Mouse (Mus musculus) heart, embryonic 16.5 days (tissue): ENCODE data around the gene Rps11. TPM values are rescaled to one million over a fixed set of nuclear protein-coding genes. Genes with fewer than 3 reads are reported as not detected.
"Not testable (repeated sequence)": the region's sequence is repeated elsewhere in the genome, so short reads cannot be mapped to it uniquely, and the experiment has no call there.

Experiments used
- ATAC-seq: fragments of 200-750 bp; cut with Nextera tagmentation; replicated peaks from 2 replicates; pipeline ENCODE4 v1.8.0; 2017; ENCODE audit warnings: moderate number of reproducible peaks; ENCODE audit not compliant: insufficient read depth, low FRiP score; ENCODE audit errors: extremely low read depth
- H3K27ac ChIP-seq: fragments of 300-500 bp; sonication (generic); 2 replicates; pipeline ENCODE4 v1.5.1; 2014; ENCODE audit warnings: mild to moderate bottlenecking, low read length, control low read depth, moderate library complexity
- H3K27me3 ChIP-seq: fragments of 300-500 bp; sonication (generic); 2 replicates; pipeline ENCODE4 v1.6.1; 2014; ENCODE audit warnings: low read length, mixed read lengths; ENCODE audit not compliant: control insufficient read depth, insufficient read depth
- H3K36me3 ChIP-seq: fragments of 300-500 bp; sonication (generic); 2 replicates; pipeline ENCODE4 v1.6.1; 2014; ENCODE audit not compliant: control insufficient read depth, insufficient read depth
- H3K4me1 ChIP-seq: fragments of 300-500 bp; sonication (generic); 2 replicates; pipeline ENCODE4 v1.6.1; 2014; ENCODE audit warnings: low read length, mixed read lengths; ENCODE audit not compliant: control insufficient read depth, insufficient read depth
- H3K4me2 ChIP-seq: fragments of 300-500 bp; sonication (generic); 2 replicates; pipeline ENCODE4 v1.6.1; 2014; ENCODE audit warnings: low read depth, mild to moderate bottlenecking, control low read depth, low read length
- H3K4me3 ChIP-seq: fragments of 300-500 bp; sonication (generic); 2 replicates; pipeline ENCODE4 v1.5.1; 2014; ENCODE audit warnings: mild to moderate bottlenecking, control low read depth, low read length
- H3K9ac ChIP-seq: fragments of 300-500 bp; sonication (generic); 2 replicates; pipeline ENCODE4 v1.6.1; 2014; ENCODE audit warnings: low read length, control low read depth
- H3K9me3 ChIP-seq: fragments of 300-500 bp; sonication (generic); replicated peaks from 2 replicates; pipeline ENCODE4 v1.6.1; 2016; ENCODE audit warnings: low read length; ENCODE audit not compliant: control insufficient read depth
- WGBS: fragments of 180-500 bp; shearing (Covaris S2); extraction: QIAGEN DNeasy Blood & Tissue Kit; methylation state at CpG from one replicate; pipeline ENCODE4 v1.1.7; 2014; 5-methylcytosine and 5-hydroxymethylcytosine counted together
- polyA plus RNA-seq: library from polyadenylated mRNA; unstranded; fragments of >200 nt; fragmentation: Nextera tagmentation; extraction: Ambion mirVana; gene quantifications from 2 replicates; pipeline ENCODE4 v1.2.1, GENCODE M21; 2015

The Rps11 gene
- polyA plus RNA-seq, 1 experiment from 2014 or later: 812 TPM

- Histone ChIP-seq H3K4me2 (peak overlapping the region; percentile 35; the same call in 1 of the 2 replicates), H3K9ac (peak overlapping the region; percentile 51)
Observed at GRCm38 (mm10) chr7:45121966-45122365, 2.3 kb downstream of the Rps11 start.

GRCm38 (mm10) chr7:45121404-45121803 lies 2.8 kb downstream of the Rps11 start:
- Histone ChIP-seq H3K27me3 (no peaks in the 10 kb centered on the region), H3K4me1 (peaks cover 33% of the 10 kb centered on the region), H3K27ac (peak overlapping the region; percentile 56), H3K36me3 (peaks cover 44% of the 10 kb centered on the region), H3K9me3 (no peaks in the 10 kb centered on the region), H3K4me2 (peak overlapping the region; percentile 35; the same call in 1 of the 2 replicates), H3K4me3 (peak overlapping the region; percentile 19; the same call in 1 of the 2 replicates), H3K9ac (peak overlapping the region; percentile 51; the same call in 1 of the 2 replicates)
- WGBS: 51% methylated on average over 8 of the region's 8 CpGs
- ATAC-seq: no peak

More at GRCm38 (mm10) chr7:45121966-45122365, 2.3 kb downstream of the Rps11 start:
- no peak for ATAC-seq
- Histone ChIP-seq H3K27me3 (no peaks in the 10 kb centered on the region), H3K27ac (peak overlapping the region; percentile 46), H3K4me3 (peak overlapping the region; percentile 19; the same call in 1 of the 2 replicates), H3K4me1 (peaks cover 38% of the 10 kb centered on the region), H3K9me3 (no peaks in the 10 kb centered on the region), H3K36me3 (peaks cover 49% of the 10 kb centered on the region)

GRCm38 (mm10) chr7:45119780-45120709 lies 4.2 kb downstream of the Rps11 start:
- Histone ChIP-seq H3K27me3 (no peaks in the 10 kb centered on the region), H3K9me3 (no peaks in the 10 kb centered on the region), H3K27ac (no peak overlapping the region), H3K4me2 (no peak overlapping the region), H3K4me3 (no peak overlapping the region), H3K36me3 (peaks cover 30% of the 10 kb centered on the region), H3K4me1 (peaks cover 28% of the 10 kb centered on the region), H3K9ac (no peak overlapping the region)
- 79% methylated on average over 5 of the region's 5 CpGs for WGBS
- no peak for ATAC-seq

DNA sequence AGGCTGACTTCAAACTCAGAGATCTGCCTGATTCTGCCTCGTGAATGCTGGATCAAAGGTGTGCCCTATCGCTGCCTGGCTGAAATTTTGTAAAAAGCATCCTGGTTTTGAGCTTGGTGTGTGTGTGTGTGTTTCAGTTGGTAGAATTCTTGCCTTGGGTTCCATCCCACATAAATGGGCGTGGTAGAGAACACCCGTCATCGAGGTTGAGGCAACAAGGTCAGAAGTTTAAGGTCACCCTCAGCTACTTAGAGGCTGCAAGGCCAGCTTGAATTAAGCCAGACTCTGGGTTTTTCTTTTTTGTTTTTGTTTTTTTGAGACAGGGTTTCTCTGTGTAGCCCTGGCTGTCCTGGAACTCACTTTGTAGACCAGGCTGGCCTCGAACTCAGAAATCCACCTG lies 5.9 kb downstream of the Rps11 start:
- Histone ChIP-seq H3K27ac (no peak overlapping the region), H3K4me2 (no peak overlapping the region), H3K9me3 (no peaks in the 10 kb centered on the region), H3K9ac (no peak overlapping the region), H3K36me3 (peaks cover 29% of the 10 kb centered on the region), H3K27me3 (no peaks in the 10 kb centered on the region), H3K4me3 (no peak overlapping the region), H3K4me1 (peaks cover 23% of the 10 kb centered on the region)
- no peak for ATAC-seq
- WGBS: 87% methylated on average over 6 of the region's 6 CpGs

GRCm38 (mm10) chr7:45117566-45117965 lies 6.7 kb downstream of the Rps11 start:
- Histone ChIP-seq H3K4me3 (no peak overlapping the region), H3K36me3 (peaks cover 22% of the 10 kb centered on the region), H3K4me1 (peaks cover 15% of the 10 kb centered on the region), H3K27ac (no peak overlapping the region), H3K9ac (no peak overlapping the region), H3K9me3 (no peaks in the 10 kb centered on the region), H3K4me2 (no peak overlapping the region), H3K27me3 (no peaks in the 10 kb centered on the region)
- no peak for ATAC-seq
- 77% methylated on average over 8 of the region's 8 CpGs for WGBS

DNA sequence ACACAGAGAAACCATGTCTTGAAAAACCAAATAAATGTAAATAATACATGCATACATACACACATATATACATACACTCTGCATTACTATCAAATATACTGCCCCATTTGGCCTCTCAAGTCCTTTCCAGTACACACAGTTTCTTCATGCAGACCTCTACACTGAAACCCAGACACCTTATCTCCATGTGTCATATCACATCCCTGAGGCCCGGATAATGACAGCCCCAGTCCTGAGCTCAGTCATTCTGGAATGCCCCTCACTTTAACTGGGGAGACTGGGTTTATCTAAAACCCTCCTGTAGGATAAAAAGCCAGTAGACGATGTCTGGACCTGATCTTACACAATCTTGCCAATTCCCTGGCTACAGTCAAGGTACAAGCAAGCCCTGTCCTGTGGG lies 10.8 kb downstream of the Rps11 start:
- H3K4me3 ChIP-seq: no peak overlapping the region
- H3K36me3 ChIP-seq: no peaks in the 10 kb centered on the region
- H3K4me2 ChIP-seq: no peak overlapping the region
- H3K4me1 ChIP-seq: no peaks in the 10 kb centered on the region; the same call in 1 of the 2 replicates
- no peak overlapping the region for H3K27ac ChIP-seq
- H3K9ac ChIP-seq: no peak overlapping the region
- H3K9me3 ChIP-seq: no peaks in the 10 kb centered on the region
- 30% methylated on average over 2 of the region's 2 CpGs for WGBS
- no peaks in the 10 kb centered on the region for H3K27me3 ChIP-seq
- ATAC-seq: no peak

GRCm38 (mm10) chr7:45112529-45112928 lies 11.7 kb downstream of the Rps11 start:
- H3K9me3 ChIP-seq: no peaks in the 10 kb centered on the region
- H3K4me1 ChIP-seq: no peaks in the 10 kb centered on the region; the same call in 1 of the 2 replicates
- WGBS: 49% methylated on average over 3 of the region's 3 CpGs
- H3K27ac ChIP-seq: no peak overlapping the region
- H3K27me3 ChIP-seq: no peaks in the 10 kb centered on the region
- no peaks in the 10 kb centered on the region for H3K36me3 ChIP-seq
- no peak overlapping the region for H3K4me3 ChIP-seq
- ATAC-seq: no peak
- no peak overlapping the region for H3K9ac ChIP-seq
- H3K4me2 ChIP-seq: no peak overlapping the region

GRCm38 (mm10) chr7:45111940-45112339 lies 12.3 kb downstream of the Rps11 start:
- H3K27me3 ChIP-seq: no peaks in the 10 kb centered on the region
- no peak for ATAC-seq
- 56% methylated on average over 2 of the region's 2 CpGs for WGBS
- no peaks in the 10 kb centered on the region for H3K9me3 ChIP-seq
- H3K4me1 ChIP-seq: no peaks in the 10 kb centered on the region; the same call in 1 of the 2 replicates
- no peaks in the 10 kb centered on the region for H3K36me3 ChIP-seq
- no peak overlapping the region for H3K4me3 ChIP-seq
- no peak overlapping the region for H3K27ac ChIP-seq
- H3K9ac ChIP-seq: no peak overlapping the region
- no peak overlapping the region for H3K4me2 ChIP-seq

GRCm38 (mm10) chr7:45110089-45110488 lies 14.2 kb downstream of the Rps11 start:
- not testable (repeated sequence) for H3K4me3 ChIP-seq, H3K9me3 ChIP-seq, ATAC-seq, H3K27ac ChIP-seq, H3K9ac ChIP-seq, H3K27me3 ChIP-seq, H3K4me1 ChIP-seq, H3K36me3 ChIP-seq, H3K4me2 ChIP-seq
- 79% methylated on average over 4 of the region's 4 CpGs for WGBS
